Mouse (Mus musculus): ENCODE results near the gene Col23a1.

Col23a1 gene

DNA sequence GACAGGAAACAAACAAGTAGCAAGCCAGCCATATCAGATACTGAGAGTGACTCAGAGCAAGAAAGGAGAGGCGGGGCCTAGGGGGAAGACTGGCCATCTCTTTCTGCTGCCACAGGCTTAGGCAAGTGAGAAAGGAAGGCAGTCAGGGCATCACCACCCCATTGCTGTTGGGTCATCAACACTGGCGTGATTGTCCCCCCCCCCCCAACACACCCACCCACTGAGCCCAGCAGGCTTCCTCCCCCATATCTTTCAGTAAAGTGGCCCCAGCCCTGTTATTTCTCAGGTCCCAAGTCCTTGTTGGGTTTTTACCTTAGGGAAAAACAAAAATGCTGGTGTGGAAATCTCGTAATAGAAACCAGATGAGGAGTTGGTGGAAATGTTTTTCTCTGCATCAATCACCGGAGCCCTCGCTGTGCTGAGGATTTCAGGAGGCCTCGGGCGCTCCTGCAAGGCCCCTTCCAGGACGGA lies 195.4 kb downstream of the Col23a1 start:
- DNase-seq (ENCODE audit: low spot score) = no peak

DNA sequence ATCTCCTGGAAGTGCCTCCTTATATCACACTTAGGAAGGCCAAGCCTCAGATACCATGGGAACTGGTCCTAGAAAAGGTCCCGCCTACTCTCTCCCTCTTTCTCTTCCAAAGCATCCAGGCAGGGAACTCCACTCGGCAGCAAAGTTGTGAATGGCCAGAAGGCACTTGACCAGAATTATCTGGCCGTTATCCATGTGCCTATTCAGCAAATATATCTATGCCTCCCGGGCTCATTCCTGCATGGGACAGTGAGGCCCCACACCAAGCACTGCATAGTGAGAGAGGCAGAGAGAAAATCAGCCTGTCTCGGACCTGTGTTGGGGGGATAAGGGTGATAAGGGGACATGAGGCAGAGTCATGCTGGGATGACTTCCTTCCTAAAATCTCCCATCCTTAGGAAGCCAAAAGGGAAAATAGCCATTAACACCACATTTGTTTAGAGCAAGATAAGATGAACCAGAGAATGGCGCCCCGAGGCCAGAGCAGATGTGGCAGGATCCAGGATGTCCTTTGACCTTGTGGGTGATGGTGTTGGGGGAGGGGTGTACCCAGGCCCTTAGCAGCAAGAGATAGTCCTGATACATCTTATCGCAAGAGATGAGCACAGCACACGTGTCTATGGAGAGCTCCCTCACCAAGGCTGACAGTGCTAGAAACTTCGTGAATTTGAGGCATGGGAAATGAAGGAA lies 196.2 kb downstream of the Col23a1 start:
- DNase-seq (ENCODE audit: low spot score) = no peak

DNA sequence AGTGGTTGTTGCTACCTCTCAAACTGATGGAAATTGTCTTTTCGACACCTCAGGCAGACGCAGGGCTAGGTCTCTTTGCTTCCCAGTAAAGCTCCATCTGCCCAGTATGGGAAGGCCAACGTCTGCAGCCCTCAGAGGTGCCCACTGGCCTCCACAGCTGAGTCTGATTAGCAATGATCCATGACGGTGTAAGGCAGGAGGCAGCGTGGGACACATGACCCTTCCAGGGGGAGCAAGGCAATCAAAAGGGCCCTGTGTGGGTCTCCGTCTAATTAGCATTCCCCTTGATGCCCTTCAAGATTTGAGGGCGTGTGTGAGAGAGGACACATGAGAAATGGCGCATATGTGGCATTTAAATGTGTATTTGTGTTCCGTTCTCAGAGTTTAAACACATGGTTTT lies 199.1 kb downstream of the Col23a1 start:
- DNase-seq (ENCODE audit: low spot score) = no peak

DNA sequence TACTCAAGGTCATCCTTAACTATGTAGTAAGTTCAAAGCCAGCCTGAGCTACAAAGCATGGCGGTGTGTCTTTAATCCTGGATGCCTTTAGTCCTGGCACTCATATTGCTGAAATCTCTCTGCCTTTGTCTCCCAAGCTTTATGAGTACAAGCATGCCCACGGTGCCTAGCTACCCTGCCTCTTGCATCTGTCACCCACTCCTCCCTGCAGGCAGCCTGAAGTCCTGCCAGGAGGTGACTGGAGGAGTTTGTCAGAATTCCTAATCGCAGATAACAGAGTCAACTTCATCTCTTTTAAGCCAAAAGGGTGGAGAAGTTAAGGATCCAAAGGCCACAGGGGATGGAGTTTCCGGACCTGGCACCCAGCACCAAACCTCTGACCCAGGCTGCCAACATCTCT lies 203.7 kb downstream of the Col23a1 start:
- no peak for DNase-seq (ENCODE audit: low spot score)

DNA sequence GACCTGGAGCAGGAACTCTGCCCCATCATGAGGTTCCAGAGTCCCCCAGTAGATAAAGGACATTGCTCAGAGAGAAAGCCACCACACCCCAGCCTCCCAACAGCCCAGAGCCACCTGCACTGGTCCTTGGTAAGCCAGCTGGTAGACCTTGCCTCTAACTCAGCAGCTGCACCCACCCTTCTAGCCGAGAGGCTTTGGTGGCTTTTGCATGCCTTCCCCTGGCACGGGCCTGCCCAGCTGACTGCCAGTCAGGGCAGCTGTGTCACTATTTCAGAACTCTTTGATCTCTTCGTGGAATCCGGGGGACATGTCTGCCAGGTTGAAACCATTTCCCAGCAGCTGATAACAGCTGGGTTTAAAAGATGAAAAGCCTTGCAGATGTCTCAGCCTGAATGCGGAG lies 204.5 kb downstream of the Col23a1 start:
- DNase-seq (ENCODE audit: low spot score) = no peak

DNA sequence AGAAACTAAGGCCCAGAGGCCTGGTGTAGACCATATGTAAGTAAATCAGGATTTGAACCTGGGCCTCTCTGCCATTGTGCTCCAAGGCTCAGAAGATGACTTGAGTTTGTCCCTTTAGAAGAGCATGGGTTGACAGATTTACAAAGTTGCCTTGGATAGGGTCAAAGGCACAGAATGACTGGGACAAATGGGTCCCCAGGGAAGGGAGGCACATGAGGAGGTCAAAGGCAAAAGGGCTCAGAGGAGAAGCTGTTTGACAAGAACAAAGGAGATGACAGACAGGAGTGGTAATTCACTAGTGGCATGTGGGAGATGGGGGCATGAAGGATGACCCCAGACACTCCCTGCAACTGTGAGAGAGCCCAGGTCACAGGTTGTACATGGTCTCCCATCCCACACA lies 210.1 kb downstream of the Col23a1 start:
- DNase-seq (ENCODE audit: low spot score) = no peak

DNA sequence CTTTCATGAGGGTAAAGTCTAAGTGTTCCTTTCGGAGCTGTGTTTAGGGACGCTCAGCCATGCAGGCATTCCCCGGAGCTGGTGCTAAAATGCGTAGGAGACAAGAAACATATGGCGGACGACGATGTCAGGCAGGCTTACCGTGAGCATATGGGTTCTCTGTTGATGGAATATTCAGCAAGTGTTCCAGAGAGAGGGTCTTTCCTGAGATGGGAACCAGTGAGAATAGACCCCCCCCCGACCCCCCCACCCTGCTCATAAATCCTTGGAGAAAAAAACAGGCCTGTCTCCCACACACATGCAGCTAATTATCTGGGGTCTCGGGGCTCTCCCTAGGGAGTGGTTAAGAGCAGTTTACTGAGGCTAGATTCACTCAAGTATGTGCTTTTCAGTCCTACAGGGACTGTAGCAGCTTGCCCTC lies 212.7 kb downstream of the Col23a1 start:
- peak; percentile 39 for DNase-seq (ENCODE audit: low spot score)

DNA sequence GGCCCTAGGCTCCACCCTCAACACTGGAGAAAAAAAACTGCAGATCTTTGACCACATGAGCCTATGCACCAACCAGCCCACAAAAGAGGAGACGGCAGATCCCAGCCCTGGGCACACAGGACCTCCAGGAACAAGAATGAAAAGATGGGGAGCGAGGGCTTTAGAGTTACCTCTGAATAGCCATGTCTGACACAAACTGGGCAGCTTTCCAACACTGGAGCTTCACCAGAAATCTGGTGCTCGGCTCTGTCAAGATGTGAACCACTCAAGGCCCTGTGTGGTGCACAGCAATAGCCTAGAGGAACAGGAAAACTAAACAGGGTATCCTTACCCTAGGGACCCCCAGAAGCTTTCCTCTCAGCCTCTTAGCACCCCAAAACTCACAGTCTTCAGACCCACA lies 215.2 kb downstream of the Col23a1 start:
- DNase-seq (ENCODE audit: low spot score) = no peak

DNA sequence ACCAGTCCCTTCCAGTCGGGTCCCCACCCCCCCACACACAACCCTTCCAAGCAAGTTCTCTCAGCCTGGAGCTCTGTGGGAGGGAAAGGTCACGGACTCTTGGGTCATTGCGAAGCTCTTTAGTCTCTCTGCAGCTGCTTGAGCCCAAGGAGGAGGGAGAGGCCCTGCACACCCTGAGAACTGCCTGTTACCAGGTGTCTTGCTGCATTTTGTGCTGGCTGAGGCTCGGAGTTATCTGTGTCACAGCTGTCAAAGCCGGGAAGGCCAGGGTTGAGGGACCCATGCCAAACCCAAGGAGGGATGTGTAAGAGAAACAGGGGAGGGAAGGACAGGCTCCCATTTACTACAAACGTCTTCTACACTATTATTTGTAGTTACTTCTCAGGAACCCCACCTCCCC lies 218.3 kb downstream of the Col23a1 start:
- DNase-seq (ENCODE audit: low spot score) = no peak

DNA sequence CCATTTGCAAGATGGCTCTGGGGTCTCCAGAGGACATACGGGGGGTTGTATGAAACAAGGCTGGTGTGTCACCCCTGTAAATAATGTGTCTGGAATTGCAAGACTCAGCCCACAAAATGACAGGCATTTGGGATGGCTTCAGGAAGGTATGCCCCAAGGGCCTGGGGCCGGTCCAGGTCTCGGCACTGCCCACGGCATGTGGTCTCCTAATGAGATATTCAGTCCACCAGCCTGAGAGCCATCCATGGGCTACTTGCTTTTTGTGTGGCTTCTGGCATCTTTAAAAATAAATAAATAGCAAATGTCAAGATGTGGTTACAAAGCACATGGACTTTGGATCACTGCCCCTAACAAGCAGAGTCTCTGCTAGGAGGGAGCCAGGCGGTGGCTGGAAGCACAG lies 219.5 kb downstream of the Col23a1 start:
- no peak for DNase-seq (ENCODE audit: low spot score)

DNA sequence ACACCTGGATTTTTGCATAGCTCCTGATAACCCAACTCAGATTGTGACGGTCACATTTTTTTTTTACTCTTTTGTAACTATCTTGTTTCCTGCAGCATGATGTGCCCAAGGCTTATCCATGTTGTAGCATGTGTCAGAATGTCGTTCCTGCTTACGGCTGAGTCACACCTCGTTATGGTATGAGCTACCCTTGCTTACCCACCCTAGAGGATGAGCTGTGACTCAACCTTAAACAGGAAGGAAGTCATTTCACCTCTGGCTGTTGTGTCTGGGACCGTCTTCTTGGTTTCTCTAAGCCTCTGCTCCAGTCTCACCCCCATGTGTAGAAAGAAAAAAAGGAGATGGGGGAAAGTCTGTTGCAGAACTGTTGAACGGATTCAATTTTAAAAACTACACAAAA lies 223.3 kb downstream of the Col23a1 start:
- no peak for DNase-seq (ENCODE audit: low spot score)

DNA sequence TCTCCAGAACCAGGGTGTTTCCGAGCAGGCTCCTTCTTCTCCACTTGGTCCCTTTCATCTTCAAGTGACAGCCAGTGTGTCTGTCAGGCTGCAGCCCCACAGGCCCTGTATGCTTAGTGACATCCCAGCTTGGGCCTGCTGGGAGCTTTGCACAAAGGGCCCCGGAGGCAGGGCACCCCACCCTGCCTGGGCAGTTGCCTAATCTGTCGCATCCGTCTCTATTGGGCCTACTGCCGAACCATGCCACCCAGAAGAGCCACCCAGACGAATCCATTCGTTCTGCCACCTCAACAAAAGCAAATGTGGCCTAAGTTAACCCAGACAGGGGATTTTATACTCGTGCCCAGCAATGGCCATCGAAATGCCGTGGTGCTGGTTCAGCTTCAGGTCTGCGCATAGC lies 225.6 kb downstream of the Col23a1 start:
- no peak for DNase-seq (ENCODE audit: low spot score)

DNA sequence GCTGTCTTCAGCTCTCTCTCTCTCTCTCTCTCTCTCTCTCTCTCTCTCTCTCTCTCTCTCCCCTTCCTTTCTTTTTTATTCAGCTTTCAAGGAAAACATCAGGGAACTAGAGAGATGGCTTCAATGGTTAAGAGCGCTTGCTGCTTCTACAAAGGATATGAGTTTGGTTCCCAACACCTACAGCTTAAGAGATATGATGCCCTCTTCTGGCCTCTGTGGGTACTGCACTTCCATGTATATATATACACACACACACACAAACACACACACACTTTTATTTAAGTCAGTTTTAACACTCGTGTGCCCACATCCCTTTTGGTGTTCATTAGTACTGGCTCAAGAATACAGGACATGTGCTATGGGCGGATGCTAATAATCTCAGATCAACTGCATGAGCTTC lies 228.4 kb downstream of the Col23a1 start:
- no peak for DNase-seq (ENCODE audit: low spot score)

DNA sequence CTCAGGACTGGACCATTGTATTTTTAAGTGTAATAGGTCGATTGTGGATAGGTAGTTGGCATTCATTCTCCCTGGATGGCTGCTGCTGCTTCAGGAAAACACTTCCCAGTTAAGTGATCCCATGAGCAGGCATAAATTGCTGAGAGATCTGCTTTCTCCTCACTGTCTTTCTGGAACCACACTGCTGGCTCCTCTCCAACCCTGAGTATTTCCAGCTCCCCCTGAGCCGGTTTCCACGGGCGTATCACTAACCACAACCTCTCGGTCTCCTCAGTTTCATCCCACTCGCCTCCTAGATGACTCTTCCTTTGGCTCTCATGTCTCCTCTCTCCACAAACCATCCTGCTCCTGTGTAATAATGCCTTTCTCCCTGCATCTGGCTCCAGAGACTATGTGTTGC lies 228.9 kb downstream of the Col23a1 start:
- DNase-seq (ENCODE audit: low spot score) = no peak

DNA sequence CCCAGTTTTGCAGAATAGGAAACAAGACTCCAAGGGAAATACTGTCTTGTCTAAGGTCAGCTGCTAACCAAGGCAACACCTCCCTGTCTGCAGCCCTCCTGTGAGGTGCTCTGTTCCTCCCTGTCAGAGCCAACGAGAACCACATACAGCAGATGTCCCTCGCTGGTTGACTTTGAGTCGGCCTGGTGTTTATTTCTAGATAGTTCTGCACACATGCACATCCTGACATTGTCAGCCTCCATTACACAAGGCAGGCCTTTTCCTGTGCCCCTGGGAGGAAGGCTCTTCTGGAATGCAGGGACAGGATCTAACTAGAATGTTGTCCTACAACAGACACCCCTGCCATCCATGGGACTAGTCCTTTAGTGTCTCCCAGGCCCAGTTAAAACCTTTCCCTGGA lies 231.7 kb downstream of the Col23a1 start:
- DNase-seq (ENCODE audit: low spot score) = no peak

DNA sequence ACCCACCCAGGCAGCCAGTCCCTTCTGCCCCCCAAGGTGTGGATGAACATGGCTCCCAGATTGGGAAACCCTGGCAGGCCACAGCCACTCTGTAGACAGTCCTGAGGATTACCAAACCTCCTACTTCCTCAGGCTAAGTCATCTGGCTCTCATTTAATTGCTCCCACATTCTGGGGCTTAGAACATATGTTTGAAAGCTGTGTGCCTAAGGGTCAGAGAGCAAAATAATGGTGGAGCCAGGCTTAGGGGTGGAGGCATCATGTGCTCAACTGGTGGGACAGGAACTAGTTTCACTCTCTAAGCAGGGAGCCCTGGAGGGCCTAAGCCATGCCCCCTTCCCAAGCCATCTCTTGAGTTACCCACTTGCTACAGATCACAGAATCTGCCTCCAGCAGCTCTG lies 233.5 kb downstream of the Col23a1 start:
- DNase-seq (ENCODE audit: low spot score) = no peak

DNA sequence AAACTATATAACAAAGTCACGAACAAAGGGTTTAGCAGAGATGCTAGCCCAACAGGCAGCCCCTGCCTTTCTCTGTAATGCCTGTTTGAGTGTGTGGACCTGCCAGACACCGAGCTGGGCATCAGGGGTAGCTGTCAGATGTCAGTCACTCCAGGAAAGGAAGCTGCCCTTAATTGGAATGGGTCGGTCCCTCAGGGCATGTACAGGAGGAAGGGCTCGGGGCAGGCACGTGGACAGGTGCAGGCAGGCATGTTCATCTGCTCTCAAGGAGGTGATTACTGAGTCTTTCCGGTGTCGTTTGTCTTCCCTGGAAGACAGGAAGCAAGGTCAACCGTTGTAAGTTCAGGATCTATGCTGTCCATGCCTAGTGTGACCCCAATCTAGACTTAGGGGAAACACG lies 233.9 kb downstream of the Col23a1 start:
- DNase-seq (ENCODE audit: low spot score) = no peak

DNA sequence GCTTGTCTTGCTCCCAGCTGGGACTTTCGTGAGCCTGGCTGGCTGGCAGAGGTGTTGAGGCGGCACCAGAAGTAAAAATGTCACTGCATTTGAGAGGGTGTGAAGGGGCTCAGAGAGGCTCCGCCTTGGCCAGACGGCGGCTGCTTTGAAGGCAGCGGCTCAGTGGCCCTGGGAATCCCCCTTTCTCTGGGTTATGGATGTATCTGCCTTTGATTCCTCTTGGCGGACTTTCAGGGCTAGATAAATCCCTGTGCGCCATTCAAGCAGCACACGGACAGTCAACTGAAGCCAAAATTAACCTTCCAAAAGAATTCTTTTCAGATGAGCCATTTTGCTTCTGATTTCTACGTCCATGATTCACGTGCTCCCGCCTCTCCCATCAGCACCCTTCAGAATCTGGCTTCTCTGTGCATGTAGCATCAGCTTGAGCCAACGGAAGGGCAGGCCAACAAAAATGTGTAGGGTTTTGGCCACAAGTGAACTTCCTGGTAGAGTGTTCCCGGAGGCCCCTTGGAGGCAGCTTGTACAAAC lies 237.0 kb downstream of the Col23a1 start:
- no peak for DNase-seq (ENCODE audit: low spot score)

DNA sequence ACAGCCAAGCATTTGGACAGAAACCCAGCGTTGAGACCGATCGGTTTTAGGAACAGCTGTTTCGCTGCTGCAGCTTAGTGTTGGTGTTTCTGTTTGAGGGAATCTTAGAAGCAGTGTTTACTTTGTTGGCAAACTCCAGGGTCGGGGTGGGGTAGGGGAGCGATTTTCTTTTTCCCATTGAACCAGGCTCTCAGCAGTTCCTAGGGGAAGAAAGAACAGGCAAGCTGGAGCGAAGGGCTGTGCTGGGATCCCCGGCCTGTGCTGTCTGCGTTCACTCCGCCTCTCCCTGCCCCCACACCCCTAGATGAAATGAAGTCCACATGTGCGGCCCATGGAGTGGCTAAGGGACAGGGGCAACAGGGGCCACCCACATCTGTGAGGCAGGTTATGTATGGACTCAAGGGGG lies 243.4 kb downstream of the Col23a1 start:
- DNase-seq (ENCODE audit: low spot score) = no peak

DNA sequence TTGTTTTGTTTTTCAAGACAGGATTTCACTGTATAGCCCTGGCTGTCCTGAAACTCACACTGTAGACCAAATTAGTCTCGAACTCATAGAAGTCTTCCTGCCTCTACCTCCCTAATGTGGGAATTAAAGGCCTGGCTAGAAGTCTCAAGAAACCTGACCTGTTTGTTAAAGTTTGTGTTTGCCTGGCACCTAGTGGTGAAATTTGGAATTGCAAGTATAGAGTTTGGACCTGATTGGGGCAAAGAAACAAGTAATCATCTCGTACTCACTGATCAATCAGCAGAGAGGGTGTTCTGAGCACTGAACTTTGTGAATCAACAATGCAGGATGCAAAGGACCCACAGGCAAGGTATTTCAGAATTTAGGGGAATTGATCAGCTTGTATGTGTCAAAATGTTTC lies 244.6 kb downstream of the Col23a1 start:
- peak; percentile 42 for DNase-seq (ENCODE audit: low spot score)

DNA sequence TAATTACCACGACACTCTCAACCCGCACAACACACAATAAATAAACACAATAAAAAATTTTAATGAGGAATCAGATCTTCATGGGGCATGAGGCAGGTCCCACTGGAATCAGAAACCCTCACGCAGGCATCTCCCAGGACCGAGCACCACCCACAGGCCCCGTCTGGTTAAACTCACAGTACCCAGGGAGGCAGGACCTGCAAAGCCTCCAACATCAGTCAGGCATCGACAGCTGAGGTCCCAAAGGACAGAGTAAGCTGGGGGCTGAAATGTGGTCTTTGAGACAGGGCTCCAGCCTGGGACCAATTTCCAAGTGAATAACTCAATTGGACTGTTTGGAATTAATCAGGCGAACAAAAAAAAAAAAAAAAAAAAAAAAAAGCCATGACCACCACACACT lies 248.7 kb downstream of the Col23a1 start:
- DNase-seq (ENCODE audit: low spot score) = no peak

DNA sequence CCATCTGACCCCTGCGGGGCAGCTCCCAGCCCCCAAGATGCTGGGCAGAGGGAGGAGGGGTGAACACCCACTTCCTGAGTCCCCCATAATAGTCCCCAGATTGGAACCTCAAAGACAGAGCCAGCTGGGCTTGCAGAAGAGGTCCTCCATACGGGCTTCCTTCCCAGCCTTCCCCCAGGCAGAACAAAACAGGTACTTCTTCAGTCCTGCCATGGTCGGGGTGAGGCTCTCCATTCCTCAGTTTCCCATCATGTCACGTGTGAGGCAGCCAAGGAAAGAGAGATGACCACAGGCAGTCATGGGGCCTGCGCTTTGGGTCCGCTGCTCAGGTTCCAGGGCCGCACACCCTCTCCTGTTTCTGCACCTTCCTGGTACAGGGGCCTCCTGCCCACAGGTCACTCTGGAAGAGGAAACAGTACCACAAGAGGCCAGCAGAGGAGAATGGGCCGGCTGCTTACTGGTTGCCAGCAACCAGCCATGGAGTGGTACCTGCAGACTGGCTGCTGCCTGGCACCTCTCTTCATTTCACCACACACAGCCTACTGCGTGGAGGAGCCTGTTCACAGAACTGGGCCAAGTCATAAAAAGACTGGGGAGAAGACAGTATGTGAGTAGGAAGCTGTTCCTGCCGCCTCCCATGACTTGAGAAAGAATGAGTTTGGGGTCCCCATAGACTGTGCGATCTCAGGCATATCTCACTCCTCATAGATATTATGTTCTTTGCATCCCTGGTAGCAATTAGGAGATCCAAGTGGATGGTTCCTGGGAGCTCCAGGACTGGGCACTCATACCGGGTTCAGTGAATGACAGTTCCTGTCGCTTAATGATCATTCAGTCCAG lies 249.4 kb downstream of the Col23a1 start:
- no peak for DNase-seq (ENCODE audit: low spot score)

DNA sequence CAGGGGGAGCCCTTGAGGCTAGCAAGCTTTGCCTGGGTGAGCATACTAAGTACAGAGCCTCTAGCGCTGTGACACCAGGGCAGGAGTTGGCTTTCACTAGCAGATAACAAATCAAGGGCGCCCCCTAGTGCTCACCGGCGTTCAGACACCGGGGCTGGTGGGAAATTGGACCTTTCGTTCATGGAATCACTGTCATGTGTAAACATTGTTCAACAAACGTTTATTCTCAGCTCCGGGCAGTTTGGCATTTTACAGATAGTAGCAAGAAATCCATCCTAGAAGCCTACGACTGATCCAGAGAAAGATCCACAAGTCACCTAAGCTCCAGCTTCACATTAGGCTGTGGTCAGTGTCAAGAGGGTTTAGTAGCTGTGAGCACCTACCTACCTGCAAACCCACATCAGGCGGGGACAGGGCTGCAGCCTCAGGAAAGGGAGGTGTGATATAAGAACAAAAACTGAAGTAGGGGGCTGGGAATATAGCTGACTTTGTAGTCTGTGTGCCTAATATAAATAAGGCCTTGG lies 250.1 kb downstream of the Col23a1 start:
- DNase-seq (ENCODE audit: low spot score) = peak; percentile 89
